Mouse (Mus musculus) right cerebral cortex, postnatal 14 days (tissue): ENCODE data around the gene Atp5l.
A peak's percentile ranks its signal among the peaks of the same experiment; 100 is the strongest.

Experiments used
- DNase-seq: peaks from one replicate; pipeline ENCODE4 v3.0.0; 2022

Gene Atp5l

DNA sequence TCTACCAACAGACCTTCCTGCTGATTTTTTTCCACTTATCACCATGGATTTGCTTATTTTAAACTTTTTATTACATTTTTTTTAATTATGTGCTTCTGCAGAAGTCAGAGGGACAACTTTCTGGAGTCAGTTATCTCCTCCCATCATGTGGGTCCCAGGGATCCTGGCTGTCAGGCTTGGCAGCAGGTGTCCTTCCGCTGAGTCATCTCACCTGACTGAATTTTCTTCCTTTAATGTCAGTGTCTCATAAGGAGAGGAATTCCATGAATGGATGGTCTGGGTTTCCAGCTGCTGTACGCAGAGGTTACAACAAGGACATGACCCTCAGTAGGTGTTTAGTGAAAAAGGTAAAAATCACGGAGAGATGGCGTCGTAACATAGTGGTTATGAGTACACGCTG lies 29.3 kb downstream of the Atp5l start:
- DNase-seq = no peak

DNA sequence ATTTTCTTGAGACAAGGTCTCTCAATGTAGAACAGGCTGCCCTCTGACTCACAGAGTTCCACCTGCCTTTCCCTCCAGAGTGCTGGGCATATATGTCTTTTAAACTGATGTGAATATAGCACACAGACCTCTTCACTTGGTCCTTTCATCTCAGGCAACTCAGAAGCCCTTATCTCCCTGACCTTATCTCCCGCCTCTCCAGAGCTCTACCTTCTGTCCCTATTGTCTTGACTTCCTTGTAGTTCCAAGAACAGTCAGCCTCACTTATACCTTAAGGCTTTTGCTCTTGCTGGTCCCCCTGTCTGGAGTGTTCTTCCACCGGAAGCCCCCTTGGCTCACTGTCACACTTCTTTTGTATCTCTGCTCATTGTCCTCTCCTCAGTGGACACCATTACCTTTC lies 30.4 kb downstream of the Atp5l start:
- DNase-seq = no peak

DNA sequence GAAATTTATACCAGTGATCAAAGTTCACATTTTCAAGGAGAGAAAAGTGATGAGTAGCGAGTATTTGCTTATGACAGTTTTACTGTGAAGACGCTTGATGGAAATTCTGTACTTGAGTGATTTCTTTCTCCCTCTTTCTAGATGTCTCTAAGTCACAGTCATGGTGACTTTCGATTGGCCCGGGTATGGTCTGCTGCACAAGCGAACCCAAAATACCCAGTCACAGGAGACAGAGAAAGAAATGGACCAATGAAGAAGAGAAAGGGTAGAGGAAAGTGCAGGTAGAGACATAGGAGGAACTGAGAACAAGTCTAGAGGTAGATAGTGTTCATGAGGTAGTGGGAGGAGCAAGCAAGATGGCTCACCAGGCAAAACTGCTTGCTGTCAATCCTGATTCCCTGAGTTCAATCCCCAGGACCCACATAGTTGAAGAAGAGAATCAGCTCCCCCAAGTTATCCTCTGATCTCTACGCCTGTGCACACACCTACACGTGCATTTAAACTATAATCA lies 32.4 kb downstream of the Atp5l start:
- DNase-seq = no peak

DNA sequence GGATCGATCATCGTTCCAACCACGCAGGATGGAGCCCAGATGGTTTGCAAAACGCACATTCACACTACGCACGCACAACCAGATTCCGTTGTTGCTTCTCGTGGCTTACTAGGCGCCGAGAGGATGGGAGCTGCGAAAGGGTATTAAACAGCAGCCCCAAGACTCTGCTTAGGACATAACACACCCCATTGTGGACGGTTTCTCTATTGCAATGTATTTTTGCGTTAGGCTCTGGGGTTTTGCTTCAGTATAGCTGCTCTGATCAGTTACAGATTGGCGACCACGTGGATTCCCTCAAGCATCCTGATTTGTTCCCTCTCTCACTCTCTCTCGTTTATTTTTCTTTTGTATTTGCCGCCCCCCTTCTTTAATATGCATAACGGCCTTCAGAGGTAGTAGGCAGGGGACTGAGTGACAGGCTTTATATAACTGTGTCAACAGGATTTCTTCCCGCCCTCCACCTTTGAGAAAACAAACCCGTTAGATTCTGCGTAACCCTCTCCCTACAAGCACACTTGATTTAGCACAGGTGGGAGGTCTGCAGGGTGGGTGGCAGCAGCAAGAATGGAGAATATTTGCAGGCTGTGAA lies 37.5 kb downstream of the Atp5l start:
- DNase-seq = peak; percentile 42

DNA sequence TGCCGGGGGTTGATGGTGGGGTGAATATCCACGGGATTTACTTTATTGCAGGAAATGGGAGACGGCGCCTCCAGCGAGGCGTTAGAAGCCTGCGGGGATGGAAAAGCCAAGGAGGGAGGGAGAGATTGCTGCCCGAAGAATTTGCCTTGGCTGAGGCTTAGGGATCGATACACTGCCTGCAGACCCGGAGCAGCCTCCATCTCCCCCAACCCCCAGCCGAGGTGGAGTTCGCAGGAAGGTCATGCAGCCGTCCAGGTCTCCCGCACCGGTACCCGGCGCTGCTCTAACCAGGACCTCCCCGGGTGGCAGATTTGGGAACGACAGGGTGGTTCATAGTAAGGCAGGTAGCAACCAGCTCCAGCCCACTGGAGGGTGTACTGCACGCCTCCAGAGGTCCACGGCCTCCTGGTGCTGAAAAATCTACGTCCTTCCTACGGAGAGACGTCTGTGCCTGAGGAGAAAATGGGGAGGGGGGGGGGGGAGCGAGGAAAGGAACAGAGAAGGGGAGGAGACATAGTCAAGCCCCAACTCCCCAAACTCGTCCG lies 38.0 kb downstream of the Atp5l start:
- DNase-seq = peak; percentile 47

DNA sequence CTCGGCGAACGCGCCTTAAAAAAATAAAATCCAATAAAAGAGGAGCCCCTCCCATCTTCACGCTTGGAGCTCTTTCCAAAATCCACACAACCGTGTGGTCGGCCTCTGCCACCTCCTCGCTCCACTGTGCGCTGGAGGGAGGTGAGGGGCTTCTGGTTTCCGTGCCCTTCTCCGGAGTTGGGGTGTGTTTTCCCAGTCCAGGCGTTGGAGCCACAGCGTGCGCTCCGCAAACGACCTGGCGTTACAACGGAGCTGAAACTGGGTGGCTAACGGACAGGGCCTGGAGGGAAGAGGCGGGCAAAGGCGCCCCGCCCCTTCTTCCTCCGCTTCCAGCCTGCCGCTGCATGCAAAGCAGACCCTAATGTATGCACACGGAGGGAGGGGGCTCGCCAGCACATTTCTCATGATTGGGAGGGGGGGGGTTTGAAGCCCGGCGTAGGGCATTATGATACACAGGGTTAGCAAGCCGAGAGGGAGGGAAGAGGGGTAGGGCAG lies 38.6 kb downstream of the Atp5l start:
- peak; percentile 72 for DNase-seq

DNA sequence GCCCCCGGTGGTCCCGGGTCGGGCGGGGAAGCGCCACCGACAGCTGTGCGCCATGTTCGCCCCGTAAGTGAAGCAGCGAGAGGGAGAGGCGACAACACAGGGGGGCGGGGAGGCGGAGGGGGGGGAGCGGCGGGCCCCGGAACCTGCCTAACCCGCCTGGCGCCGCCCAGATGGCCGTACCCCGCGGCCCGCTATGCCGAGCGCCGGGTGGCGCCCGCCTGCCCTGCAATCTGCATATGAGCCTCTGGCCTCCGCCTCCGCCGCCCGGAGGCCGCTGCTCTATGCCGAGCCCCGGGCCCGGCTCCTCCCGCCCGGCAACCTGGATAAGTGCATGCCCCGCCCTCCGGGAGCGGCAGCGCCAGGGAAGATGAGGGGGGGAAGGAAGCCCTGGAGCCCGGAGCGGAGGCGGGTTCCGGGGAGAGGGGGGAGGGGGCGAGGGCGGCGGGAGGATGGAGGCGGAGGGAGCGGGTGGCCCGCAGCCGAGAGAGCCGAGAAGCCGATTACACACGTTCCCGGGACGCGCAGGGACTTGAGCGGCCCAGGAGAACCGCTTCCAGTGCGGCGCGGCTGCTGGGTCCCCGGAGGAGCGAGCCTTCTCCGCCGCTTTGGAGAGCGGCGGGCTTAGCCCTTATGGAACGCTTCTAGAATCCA lies 39.2 kb downstream of the Atp5l start, which contains the start of gene Kmt2a:
Gene Kmt2a (minus strand): TSS at position 76 of the 651 bp plus-strand sequence.
- DNase-seq = peak; percentile 97

DNA sequence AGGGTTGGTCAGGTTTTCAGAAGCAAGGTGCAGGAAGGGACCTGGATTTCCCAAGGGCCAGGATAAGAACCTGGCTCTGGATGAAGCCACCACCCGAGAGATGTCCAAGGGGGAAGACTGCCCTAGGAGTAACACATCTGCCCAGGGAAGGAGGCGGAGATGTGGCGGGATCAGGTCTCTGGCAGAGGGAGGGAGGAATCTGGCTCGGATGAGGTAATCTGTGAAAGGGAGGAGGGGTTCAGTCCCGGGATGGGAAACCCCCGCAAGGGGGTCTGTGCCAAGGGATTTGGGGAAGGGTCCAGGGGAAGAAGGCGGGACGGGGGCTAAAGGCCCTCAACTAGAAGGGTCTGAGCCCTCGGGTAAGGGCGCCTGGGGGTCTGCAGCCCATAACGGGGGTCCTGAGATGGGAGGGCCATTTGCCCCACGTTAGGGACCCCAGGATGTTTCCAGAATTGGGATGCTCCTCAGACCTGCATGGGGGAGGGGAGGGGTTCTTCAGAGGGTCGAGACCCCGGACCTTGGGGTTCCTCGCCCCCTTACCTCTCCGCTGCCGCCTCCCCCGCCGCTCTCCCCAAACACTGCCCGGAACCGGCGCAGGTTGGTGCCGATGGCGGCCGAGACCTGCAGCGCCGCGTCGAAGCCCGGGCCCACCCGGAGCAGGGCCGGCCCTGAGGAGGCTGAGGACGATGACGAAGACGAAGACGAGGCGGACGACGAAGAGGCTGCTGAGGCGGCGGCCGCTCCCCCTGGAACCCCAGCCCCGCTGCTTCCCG lies 40.0 kb downstream of the Atp5l start:
- peak; percentile 51 for DNase-seq

DNA sequence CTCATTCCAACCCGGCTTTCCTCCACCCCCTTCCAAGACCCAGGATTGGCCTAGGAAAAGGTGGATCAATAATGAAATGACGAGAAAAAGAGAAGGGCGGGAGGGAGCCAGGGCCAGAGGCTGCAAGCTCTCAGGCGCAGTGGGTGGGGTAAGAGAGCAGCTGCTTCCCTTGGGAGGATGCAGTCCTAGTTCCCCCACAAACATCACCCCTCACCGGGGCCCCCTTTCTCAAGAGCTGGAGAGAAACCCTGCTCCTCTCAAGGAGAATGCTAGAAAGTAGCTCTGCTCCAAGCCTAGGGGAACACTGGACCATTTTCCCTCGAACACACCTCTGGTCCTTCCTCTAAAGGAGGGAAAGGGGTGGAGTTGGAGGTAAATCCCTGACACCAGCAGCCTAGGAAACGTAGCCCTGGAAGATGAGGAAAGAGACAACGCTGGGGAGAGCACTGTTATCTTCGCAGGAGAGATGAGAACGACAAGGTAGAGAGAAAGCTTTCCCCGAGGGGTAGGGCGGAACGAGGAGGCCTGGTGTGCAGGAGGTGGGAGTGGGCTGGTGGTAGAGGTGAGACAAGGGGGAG lies 40.8 kb downstream of the Atp5l start:
- no peak for DNase-seq

DNA sequence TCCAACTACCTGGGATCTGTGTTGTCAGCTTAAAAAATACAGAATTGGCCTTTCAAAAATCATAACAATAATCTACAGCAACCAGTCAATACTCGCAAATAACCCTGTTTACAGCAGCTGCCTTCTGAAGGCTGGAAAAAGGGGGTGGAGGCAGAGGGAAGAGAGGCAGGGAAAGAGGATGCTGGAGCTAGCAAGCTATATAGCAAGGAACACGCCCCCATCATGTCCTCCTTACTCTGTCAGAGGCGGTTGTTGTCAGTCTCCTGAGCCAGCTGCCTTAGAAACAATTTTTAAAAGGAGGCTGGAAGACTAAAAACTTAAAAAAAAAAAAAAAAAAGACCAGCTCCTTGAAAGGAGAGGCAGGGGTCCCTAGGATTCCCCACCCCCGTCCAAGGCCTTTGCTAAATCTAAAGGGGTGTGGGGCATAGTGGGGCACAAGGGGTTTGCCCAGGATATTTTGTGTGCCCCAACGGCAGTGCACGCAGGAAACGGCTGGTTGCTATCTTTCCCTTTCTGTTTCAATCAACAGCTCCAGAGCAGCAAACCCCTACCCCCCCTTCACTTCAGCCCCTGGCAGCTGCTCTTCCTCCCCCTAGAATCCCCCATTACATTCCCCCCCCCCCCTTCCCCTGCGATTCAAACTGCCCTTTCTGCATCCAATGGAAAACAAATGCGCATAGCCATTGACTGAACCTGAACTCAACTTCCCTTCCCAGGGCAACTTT lies 41.6 kb downstream of the Atp5l start:
- DNase-seq = no peak

DNA sequence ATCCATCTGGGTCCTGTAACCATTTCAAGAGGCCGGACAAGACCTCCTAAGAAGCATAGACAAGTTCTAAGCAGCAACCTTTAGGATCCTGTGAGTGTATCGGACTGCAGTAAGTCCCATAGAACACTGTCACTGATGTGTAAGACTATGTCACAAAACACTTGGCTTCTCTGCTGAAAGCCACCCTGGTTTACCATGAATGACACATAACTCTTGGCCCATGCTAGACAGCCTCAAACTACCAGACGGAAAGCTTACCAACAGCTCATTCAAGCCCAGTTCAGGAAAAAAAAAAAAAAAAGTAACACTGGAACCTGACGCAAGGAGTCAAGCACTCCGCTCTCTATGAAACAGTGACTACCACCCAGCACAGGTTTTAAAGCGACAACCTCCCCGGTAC lies 42.9 kb downstream of the Atp5l start:
- no peak for DNase-seq

DNA sequence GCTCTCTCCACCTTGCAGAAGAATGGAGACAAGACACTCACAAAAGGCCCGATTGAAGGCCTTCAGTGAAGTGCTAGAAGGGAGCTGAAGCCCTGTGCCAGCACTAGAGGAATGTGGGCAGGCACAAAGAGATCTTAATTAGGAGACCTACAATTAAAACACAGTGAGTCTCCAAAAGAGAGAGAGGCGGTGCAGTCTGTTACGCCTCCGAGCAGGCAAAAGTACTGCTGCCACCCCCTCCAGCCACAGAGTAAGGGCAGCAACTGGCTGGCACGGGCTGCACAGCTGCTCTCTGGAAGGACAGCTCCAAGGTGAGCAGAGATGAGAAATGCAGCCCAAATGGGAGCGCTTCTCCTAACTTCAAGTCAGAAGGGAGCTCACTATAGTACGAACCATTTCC lies 45.1 kb downstream of the Atp5l start:
- DNase-seq = no peak

DNA sequence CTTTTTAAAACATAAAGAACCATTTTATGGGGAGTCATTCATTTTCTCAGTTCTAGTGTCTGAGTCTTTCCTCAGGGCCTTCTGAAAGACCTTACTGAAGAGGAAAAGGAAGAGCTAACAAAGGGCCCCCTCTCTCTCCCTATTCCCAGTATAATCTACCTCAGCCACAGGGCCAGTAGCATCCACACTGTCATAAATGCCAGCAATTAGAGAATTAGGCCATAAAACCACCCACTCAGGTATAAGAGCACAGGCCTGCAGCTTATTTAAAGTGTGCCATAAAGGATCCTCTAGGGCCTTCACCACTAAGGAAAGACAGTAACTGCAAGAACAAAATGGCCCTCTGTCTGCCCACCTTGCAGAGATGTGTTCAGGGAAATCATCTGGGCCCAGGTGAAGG lies 46.3 kb downstream of the Atp5l start:
- no peak for DNase-seq

DNA sequence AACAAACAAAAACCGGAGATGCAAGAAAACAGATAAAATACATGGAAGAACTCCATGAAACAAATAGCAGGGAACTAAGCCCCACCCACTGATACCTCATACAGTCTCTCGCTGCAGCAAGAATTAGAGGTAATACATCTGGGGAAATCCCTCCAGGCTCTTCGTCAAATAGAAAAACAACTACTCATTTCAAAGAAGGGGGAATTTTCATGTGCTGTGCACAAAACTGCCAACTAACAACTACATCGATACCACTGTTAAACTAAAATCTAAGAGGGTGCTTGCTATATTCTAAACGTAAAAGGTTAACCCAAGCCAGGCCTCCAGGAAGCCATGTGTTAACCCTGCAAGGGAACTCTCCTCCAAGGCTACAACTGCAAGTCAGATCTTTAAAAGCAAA lies 46.9 kb downstream of the Atp5l start:
- no peak for DNase-seq

DNA sequence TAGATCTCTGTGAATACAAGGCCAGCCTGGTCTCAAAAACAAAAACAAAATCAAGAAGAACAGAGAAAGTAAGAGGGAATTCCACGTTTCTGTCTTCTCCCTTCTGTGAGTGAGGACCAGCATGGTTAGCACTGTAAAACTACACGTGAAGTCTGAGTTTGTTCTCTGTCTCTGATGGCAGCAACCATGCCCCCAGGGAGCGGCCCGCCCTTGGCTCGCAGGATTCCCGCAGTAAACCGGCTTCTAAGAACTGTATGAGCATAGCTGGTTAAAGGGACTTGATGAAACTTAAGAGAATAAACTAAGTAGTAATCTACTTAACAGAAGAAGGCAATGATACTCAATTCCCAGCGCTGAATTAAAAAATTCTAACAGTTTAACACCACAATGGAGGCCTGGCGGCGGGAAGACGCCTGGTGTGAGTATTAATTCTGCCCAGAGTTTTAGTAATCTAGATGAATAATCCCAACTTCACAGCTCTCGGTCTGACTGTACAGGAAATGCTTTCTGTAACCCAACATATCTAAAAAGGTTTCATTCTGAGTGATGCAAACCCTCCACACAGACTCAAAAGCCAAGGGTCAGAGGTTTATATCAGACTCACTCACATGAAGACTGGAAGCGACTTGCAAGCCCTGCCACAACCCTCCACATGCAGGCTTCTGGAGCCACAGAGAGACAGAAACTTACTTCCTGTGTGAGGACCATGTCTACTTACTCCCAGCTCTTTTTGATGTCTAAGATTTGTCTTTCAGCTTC lies 52.0 kb downstream of the Atp5l start:
- DNase-seq = no peak

DNA sequence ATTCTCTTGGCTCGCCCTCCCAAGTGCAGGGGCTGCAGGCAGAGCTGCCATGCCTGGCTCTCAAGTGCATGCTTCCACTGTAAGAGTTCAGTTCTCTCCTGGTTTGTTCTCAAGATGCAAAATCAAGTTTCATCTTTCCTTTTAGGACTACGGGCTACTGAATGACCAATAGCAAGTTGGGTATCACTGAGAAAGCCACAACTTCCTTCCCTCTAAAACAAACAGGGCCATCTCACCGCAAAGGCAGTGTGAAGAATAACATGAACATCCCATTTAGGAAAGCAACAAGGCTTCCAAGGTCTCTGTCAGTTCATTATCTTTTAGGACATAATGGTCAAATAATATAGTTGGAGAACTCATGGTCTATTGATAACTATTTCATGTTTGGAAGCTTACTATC lies 52.9 kb downstream of the Atp5l start:
- DNase-seq = no peak

DNA sequence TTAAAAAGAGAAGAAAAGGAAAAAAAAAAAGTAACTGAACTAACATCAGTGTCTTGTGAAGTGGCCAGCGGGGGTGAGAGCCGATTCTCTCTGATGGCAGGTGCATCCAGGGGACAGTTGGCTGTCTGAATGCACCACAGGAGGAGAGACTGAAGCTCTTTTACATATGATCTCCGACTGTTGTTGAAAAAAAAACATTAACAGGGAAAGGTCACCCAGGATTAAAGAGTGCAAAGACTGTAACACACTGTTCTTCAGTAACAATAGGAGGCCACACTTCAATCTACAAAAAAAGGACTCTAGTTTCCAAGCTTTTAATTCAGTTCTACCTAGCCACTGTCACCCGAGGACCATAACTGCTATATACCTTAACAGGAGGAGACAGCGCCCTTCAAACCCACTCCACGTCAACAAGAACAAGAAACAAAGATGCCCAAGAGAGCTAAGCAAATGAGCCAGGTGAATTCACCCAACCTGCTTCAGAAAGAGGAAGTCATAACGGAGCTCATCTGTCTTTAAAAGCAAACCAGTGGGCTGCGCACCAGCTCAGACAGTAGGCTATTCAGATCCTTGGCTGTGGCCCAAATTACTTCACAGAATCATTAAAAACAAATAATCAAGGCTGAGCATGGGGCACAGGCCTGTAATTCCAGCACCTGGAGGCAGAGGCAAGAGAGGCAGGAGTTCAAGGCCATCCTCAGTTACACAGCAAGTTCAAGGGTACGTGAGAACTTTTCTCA lies 53.9 kb downstream of the Atp5l start:
- no peak for DNase-seq
